Mouse (Mus musculus) MN1 (cell line): Measurements from ENCODE around the gene Blm.
"Not testable (repeated sequence)": the region's sequence is repeated elsewhere in the genome, so short reads cannot be mapped to it uniquely, and the experiment has no call there.

Experiments
- DNase-seq: peaks from one replicate; pipeline ENCODE4 v3.0.0-alpha.2; 2016; ENCODE audit warnings: low spot score

Blm gene

DNA sequence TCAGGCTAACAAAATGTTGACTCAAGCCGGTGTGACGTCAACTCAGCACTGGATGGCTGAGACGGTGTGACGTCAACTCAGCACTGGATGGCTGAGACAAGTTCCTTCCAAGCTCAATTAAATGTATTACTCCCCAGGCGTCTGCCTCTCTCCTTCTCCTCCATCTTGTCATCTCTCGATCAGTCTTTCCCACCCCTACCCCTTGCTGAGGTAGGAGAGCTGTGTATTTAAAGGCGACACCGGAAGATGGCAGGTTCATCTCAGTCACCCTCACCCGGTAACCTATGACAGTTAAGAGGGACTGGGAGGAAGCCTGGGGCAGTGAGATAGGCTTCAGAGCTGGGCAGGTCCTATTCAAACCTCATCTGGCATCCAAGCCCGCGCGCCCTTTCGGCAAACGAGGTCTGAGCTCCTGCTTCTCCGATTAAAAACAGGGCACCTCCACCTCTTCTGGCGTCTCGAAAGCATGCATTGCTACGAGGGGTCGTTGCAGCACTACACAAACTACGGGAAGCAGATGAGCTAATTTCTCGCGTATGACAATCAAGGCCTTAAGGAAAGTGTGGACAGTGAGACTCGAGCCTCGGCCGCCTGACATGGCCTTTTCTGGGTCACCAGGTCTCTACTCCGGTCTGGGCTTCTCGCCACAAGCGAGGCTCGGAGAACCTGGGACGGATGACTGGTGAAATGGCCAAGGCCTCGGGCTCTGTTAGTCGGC is 469 bp downstream of the Blm start:
- peak; percentile 56 for DNase-seq

DNA sequence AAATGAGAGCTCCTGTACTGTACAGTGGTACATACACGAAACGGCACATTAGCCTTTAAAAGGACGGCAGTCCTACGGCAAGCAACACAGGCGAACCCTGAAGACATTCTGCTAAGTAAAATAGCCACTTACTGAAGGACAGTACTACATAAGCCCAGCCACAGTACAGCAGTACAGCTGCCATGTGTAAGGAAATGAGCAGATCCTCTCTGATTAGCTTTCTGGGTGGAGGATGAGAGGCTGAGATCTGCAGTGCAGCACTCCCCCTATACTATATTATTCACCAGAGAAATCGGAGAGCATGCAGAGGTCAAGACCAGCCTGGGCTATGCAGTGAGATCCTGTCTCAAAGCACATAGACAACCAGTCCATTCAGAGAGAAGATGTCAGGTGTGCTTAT is 3.8 kb downstream of the Blm start:
- DNase-seq: peak; percentile 35

DNA sequence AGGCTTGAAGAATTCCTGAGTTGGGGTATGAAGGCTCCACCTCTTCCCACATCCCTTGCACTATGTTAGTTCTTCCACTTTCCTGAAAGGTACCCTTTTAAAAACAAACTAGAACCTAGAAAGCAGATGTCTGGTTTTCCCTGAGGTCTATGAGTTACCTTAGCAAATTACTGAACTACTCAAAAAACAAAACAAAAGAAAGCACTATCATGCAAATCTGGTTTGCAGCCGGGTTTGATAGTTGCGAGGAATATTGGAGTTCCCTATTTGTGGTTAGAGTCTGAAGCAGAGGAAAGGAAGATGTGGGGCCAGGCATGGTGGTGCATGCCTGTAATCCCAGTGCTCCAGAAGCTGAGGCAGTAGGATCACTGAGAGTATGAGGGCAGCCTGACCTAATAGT is 4.3 kb downstream of the Blm start:
- DNase-seq: no peak

DNA sequence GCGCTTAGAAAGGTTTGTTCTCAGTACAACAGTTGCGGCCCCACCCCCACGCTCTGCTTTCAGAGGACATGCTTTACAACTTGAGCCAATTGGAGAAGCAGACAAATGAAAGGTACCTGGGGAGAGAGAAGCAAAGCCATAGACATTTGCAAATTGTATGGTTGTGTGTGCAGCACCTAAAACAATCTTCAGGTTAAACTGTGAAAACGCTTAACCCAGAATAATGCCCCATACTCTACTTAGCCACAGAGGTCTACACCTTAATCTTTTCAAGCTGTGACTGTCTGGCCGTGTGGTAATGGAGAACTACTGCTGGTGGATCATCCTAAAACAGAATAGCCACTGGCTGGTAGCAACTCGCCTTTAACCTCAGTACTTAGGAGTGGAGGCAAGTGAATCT is 8.2 kb downstream of the Blm start:
- DNase-seq: no peak

DNA sequence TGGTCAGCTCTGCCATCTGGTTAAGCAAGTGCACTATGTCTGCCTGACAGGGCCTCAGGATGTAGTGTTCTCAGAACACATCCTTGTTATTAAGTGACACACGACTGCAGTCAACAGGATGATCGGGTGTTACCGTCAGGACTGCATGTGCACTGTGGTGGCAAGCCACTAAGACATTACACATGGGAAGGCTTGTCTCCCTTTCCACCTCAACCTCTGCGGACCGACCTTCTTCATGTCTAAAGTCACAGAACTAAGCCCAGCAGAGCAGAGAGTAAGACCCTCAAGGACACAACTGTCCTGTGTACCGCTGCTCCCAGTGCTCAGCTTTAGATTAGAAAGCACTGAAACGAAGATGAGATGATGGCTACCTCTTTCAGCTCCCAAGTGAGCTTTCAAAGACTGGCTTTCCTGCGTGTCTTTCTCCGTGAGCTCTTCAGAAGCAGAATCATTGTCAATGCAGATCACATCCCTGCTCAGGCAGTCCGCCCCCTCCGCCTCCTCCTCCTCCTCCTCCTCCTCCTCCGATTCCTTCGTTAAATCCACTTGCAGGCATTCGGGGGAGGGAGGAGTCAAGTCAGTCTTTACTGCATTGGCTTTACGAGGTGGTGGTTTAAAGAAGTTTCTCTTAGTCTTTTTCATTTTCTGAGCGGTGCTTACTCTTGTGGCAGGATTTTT is 22.4 kb downstream of the Blm start:
- DNase-seq: no peak

DNA sequence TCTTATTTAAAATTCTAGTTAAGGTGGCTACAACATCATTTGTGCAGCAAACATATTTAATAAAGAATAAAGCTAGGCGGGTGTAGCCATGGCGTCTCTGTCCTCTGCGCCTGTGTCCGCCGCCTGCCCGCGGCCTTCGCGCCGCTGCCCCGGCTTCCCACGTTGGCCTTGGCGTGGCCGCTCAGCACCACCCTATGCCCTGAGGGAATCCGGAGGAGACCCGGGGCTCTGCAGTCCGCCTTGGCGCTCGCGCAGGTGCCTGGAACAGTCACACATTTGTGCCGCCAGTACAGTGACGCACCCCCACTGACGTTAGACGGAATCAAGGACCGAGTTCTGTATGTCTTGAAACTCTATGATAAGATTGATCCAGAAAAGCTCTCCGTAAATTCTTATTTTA is 27.2 kb downstream of the Blm start:
- not testable (repeated sequence) for DNase-seq

DNA sequence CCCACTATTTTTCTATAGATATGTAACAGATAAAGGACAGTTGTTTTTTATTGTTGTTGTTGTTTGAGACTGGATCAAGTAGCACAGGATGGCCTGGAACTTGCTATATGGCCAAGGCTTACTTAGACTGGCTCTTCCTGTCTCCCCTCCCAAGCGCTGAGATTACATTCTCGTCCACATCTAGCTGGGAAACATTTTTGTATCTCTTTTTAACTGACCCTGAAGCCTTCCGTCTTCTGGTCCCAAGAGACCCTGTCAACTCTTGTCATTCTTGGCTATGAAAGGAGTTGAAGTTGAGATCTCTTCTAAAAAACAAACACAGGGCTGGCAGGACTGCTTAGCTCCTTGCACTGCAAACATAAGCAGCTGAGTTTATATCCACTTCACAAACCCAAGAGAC is 28.9 kb downstream of the Blm start:
- DNase-seq: no peak

DNA sequence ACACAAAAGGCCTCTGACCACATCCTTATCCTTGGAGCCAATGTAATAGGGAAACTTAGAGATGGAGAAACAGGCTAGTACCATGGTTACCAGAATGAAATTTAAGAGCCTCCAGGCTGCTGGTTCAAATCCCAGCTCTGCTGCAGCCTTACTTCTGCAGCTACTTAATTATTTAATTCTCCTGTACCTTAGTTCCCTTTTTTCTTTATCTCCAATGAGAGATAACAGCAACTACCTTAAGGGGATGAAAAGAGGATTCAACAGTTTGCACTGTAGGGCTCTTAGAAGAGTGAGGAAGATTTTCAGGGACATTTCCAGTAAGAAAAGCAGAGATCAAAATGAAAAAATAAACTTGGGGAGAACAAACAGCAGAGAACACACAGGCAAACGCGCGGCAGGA is 30.0 kb downstream of the Blm start:
- no peak for DNase-seq

DNA sequence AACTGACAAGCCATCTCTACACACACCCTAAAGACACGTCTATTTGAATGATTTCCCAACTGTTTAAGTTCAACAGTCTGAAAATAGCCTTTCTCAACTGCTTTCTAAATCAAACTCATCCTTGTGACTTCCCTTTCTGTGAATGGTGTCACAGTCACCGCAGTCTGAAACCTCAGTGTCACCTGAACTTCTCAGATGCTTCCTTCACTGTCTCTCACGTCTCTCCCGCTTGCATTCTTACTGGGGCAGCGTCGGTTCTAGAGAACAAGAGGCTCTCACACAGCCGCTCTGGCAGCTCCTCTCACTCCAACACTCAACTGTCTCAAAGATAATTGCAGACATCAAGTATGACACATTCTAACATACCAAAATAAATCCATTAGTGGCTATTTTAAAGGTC is 33.9 kb downstream of the Blm start:
- no peak for DNase-seq

DNA sequence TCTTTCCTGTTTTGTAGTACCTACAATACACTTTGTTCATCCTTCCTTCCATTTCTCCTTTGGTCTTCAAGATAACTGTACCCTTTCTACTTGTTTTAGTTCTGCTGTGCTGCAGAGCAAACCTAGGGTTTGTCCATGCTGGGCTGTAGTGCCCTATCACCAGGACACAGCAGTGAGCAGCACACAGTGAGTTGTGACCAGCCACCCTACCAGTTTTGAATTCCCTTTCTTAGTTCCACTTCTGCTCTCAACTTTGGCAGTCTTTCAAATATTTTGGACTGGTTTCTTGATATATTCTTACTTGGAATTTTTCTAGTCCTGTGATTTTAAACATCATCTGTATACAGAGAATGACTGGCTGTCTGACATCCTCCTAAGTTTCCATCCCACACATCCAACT is 34.8 kb downstream of the Blm start:
- DNase-seq: no peak

DNA sequence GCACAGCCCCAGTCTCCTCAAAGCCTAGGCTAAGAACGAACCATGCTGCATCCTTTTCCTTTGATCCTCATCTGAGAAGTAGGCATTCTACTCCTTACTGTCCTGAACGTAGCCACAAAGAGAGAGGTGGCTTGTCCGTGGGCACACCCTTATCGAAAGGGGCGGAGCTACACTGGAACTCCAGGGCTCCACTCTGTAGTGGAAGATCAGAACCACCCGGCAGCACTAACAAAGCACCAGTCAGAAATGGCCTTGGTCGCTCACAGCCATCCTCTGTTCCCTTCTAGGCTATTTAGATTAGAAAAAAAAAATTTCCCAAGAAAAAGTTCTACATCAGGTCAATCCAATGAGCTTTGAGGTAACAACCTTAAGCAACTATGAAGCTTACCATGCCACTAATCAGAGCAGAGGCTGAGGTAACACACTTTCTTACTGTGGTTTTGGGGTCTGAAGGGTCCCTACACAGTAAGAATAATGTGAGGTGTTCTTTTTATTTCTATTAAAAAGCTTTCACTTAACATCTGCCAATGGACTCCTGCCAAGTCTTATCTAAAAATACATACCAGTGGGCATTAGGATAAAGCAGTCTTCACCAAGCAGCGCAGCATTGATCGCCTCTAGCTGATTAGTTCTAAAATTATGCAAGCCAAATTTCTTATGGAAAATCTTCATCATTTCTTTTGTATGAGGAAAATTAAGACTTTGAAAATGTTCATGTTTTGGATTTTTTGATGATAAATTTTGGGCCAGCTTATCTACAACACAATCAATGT is 35.5 kb downstream of the Blm start:
- no peak for DNase-seq

DNA sequence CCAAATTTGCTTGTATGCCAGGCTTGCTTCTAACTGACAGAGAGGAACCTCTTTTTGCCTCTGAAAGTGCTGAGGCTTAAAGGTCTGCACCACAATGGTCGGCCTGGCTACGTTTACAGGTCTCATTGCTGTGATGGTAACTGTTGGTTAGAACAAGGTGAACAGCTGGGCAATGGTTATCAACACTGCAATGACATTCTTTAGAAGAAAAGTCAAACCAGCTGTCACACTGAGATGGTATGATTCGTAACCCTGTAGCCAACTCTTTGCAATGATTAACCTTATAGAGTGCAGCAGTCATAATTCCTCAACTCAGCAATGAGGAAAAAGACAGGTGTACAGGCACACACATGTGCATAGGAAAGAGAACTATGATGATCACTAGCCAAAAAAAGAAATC is 38.3 kb downstream of the Blm start:
- no peak for DNase-seq

DNA sequence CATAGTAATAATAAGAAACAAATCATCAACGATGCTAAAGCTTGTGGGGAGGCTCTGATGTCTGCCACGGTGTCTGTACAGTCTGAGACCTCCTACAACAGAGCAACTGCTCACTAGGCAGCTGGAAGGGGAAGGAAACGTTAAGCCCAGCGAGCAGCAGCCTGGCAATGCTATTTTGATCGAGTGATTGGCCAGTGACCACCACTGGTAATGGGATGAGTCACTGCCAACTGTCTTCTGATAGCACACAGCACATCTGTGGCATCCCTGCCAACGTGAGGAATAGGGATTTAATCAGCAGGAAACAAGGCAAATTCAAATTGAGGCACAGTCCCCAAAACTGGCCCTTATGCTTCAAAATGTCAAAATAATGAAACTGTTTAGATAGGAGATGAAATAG is 39.7 kb downstream of the Blm start:
- peak; percentile 66 for DNase-seq

DNA sequence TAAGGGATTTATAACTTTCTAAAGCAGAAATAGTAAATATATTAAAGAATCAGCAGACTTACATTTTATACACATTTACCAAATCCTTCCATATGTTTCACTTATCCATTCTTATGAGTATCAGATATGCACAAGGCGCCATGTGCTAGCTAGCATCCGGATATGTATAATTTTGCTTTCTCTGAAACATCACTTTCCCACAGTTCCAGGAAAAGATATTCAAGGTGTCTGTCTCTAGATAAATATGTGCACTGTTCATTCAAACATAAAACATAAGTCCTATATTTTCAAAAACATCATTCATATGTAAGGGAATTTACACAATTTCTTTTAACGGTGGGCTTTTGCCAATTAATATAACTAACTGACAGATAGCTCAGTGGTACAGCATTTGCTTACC is 42.9 kb downstream of the Blm start:
- DNase-seq: no peak

DNA sequence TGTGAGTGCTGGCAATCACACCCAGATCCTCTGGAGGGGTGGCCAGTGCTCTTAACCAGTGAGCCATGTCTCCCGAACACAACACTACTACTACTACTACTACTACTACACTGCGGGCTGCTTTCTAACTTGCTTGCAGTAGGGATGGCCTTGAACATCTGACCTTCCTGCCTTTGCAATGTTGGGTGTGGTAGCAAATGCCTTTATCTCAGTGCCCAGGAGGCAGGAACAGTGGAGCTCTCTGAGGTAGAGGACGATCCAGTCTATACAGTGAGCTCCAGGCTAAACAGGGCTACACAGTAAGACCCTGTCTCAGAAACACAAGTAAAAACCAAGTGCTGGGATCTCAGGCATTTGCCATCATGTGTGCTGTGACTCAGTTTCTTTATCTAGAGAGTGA is 43.8 kb downstream of the Blm start:
- DNase-seq: no peak

DNA sequence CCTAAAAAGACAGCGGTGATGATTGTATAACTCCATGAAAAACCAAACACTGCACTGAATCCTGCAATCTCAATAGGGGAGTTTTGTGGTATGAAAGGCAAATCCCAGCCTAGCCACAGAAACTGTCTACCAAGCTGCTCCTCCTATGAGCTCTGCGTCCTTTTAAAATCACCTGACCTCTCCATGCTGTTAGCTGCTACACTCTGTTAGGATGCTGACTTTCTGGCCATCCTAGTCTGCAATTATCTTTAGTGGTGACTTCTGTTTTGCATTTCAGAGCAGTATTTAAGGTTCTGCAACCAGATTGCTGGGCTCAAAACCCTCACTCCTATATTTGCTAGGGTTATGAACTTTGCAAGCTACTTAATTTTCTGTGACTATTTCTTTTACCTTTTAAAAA is 44.6 kb downstream of the Blm start:
- no peak for DNase-seq

DNA sequence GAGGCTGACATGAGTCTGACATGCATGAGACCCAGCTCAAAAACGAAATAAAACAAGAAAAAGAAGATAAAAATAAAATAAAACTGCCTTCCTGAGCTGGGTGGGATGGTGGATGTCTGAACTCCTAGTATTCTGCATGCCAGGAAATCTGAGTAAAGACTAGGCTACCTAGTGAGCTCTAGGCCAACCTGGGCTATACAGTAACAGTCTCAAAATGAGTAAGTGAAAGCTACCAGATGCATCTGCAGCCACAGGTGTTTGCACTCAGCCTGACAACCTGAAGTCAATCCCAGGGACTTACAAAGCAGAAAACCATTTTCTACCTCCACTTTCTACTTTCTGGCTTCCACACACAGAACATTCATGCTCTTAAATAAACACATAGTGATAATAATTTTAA is 45.5 kb downstream of the Blm start:
- no peak for DNase-seq

DNA sequence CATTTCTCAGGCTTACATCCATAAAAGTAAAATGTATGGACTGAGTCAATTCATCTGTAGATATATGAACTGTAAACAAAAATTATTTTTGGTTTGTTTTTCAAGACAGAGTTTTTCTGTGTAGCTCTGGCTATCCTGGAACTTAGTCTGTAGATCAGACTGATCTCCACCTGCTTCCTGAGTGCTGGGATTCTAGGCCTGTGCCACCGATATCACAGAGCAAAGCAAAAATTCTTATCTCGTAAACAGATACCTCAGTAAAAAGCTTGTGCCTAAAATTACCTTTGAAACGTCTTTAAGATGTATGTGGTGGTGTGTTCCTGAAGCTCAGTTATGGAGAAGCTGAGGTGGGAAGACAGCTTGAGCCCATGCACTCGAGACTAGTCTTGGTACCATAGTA is 47.7 kb downstream of the Blm start:
- no peak for DNase-seq

DNA sequence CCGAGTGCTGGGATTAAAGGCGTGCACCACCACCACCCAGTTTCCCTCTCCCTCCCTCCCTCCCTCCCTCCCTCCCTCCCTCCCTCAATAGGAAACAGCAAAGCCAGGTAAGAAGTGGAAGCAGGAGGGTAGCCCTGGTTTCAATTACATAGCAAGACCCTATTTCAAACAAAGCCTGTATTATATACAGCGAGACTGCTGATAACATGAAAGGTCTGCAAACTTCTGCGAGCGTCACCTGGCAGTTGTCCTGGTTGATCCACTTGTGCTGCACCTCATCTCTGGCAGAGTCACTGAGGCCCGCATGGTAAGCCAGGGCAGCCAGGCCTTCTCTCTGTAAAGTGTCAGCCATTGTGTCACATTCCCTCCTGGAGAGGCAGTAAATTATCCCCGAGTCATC is 54.8 kb downstream of the Blm start:
- DNase-seq: no peak

DNA sequence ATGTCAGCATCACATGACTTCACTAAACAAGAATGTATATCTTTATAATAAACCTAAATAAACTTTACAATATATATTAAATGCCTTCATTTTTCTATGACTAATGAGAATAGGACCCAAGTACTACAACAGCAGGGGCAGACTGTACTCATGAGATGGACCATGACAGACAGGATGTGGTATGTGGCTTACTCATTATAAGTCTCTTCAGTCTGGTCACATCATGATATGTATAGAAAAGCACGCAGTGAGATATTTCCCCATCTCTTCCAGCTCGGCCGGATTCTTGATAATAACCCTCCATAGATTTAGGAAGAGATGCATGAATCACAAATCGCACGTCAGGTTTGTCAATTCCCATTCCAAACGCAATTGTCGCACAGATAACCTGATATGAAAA is 61.1 kb downstream of the Blm start:
- DNase-seq: no peak

DNA sequence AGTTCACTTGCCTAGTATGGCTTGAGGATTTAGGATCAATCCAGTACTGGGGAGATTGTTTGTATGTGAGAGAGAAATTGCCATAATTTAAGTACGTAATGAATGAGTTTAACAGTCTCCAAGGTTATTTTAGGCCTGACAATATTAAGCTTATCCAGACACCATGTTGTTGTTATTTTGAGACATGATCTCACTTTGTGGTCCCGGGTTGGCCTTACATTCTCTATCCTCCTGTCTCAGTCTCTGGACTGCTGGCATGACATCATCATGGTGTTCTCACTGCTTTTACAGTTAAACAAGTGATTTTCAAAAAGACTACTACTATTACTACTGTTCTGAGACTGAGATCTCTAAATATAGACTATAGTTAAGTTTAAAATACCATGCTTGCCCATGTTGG is 66.1 kb downstream of the Blm start:
- DNase-seq: peak; percentile 35

DNA sequence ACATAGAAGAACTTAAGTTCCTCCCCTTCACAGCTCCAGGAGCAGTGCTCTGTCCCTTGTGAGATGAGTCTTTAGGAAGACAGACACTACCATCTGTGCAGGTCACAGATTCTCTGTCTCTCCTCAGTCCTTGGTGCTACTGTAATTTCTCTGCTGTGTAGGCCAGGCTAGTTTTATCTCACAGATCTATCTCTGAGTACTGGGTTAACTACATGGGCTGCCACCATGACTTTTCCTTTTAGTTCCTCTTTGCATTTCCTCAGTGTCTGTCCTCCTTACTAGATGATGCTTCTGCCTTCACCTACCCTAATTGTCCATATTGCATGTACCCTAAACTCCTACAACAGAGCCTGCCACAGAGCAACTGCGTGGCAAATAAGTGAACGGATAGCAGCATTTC is 67.6 kb downstream of the Blm start:
- no peak for DNase-seq

DNA sequence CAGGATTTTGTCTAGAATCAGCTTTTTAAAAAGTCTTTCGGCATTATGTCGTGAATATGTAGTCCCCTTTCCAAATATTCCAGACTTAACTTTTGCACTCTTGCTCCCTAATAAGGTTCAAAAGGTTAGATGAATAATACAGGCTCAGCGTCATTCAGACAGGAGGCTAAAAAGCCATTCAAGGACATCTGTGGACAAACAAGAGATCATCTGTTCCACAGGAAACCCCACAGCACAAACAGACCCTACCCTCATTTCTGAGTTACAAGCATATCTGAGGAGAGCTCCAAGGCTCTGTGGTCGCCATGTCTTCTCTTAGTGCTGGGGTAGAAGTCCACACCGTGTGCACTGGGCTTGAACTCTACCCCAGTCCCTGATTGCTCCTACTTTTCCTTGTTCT is 70.1 kb downstream of the Blm start:
- DNase-seq: no peak
